Comparison of ENCODE assay signal across 15 mouse cellular contexts in genomic region chr9:99470347-99471092, GRCm38 (mm10). TPM values are rescaled to one million over a fixed set of nuclear protein-coding genes. Genes with fewer than 3 reads are reported as not detected.
DNase-seq lines count a peak whose midpoint lies in the region; ATAC-seq lines count a peak whose summit lies in the region.
"Had no signal": no experiment of that assay in that cellular context is flagged by ENCODE, and none has a peak within 500 bp of the region (broad histone marks: within the 10 kb centered on the region; RNA-seq: fewer than 3 reads in every experiment).

No protein-coding gene starts in this region.

- H3K4me1 ChIP-seq in intestine, embryonic 15.5 days (replicated peaks) = no peaks in the 10 kb centered on the region
- H3K4me1 ChIP-seq: limb, embryonic 15.5 days had no signal

- H3K27ac ChIP-seq in intestine, embryonic 15.5 days = peak overlapping the region; percentile 72
- H3K27ac ChIP-seq: heart, embryonic 10.5 days; limb, embryonic 15.5 days; macrophage had no signal

- no peak overlapping the region for H3K4me3 ChIP-seq in intestine, embryonic 15.5 days (replicated peaks)
- H3K4me3 ChIP-seq: heart, embryonic 10.5 days; limb, embryonic 15.5 days had no signal

- ATAC-seq in intestine, embryonic 15.5 days = peak; percentile 76
- peak; percentile 6; the same call in 1 of the 2 replicates for ATAC-seq in megakaryocyte, adult 5-6 weeks (ENCODE audit: poor library complexity, severe bottlenecking)

- H3K9me3 ChIP-seq in intestine, embryonic 15.5 days = no peaks in the 10 kb centered on the region
- H3K9me3 ChIP-seq: heart, embryonic 10.5 days; limb, embryonic 15.5 days had no signal

- H3K4me2 ChIP-seq in intestine, embryonic 15.5 days (replicated peaks) = peak overlapping the region; percentile 38
- H3K4me2 ChIP-seq: limb, embryonic 15.5 days had no signal

- H3K9ac ChIP-seq in intestine, embryonic 15.5 days = no peak overlapping the region
- H3K9ac ChIP-seq: limb, embryonic 15.5 days had no signal

- H3K27me3 ChIP-seq in intestine, embryonic 15.5 days (replicated peaks) = no peaks in the 10 kb centered on the region
- H3K27me3 ChIP-seq: limb, embryonic 15.5 days had no signal

- no peaks in the 10 kb centered on the region for H3K36me3 ChIP-seq in intestine, embryonic 15.5 days

- WGBS in intestine, embryonic 15.5 days = 50% methylated on average over 16 of the region's 16 CpGs

- peak; percentile 41 to 52 for DNase-seq in cerebellum, postnatal 25 days
- no peak for DNase-seq in cerebellum, adult 11-12 months
- peak; percentile 23 for DNase-seq in ZHBTc4 (ENCODE audit: low read depth, low spot score)
- DNase-seq in Muller cell, postnatal 12 days (ENCODE audit: inconsistent ontology term) = no peak
- DNase-seq in adrenal gland, postnatal 14 days = no peak
- DNase-seq: embryo, embryonic 11 days had no signal

RNA-seq across cellular contexts. Expression of gene Nme9, which starts 19.2 kb away (rescaled TPM):
- polyA plus RNA-seq in intestine, embryonic 15.5 days (2015; fragmentation: Nextera tagmentation; extraction: Ambion mirVana) = 0.25 and 0.33 TPM in 2 replicates
- not detected in 2 replicates for total RNA-seq in megakaryocyte, adult 5-6 weeks (2015)
- total RNA-seq in megakaryocyte, adult 5-6 weeks (2017) = not detected in 2 replicates
- total RNA-seq in adrenal gland, postnatal 14 days (2021) = not detected in 2 replicates
- total RNA-seq: gastrocnemius, adult 18-20 months; hematopoietic stem cell, adult 5-6 weeks had no signal
- polyA plus RNA-seq: C2C12; heart, embryonic 10.5 days; limb, embryonic 15.5 days; macrophage; neural tube, embryonic 14.5 days had no signal

RNA-seq across cellular contexts. Expression of gene Mras, which starts 33.3 kb away (rescaled TPM):
- polyA plus RNA-seq in intestine, embryonic 15.5 days (2015; fragmentation: Nextera tagmentation; extraction: Ambion mirVana) = 11.0 and 12.5 TPM in 2 replicates
- 0.50 and 1.6 TPM in 2 replicates for total RNA-seq in megakaryocyte, adult 5-6 weeks (2015)
- 0.41 and 0.48 TPM in 2 replicates for total RNA-seq in megakaryocyte, adult 5-6 weeks (2017)
- total RNA-seq in adrenal gland, postnatal 14 days (2021) = 39.2 and 40.7 TPM in 2 replicates

Comparison
In these comparisons a context has a peak if more than half of its experiments do, and no peak if none do; other contexts are left out.
1. DNase-seq: peak in cerebellum, postnatal 25 days (2 of 2) and ZHBTc4 (single experiment); none in cerebellum, adult 11-12 months (single experiment), Muller cell, postnatal 12 days (single experiment) and adrenal gland, postnatal 14 days (single experiment).
2. RNA of gene Mras, which starts 33.3 kb away (total RNA-seq): 39.2 to 40.7 TPM in adrenal gland, postnatal 14 days; 0.41 to 1.6 TPM in megakaryocyte, adult 5-6 weeks; every median in the first group is over 10 times any median in the second.